Mouse (Mus musculus): ENCODE results near the gene Lrrc74a. TPM values are rescaled to one million over a fixed set of nuclear protein-coding genes. Genes with fewer than 3 reads are reported as not detected.

Gene Lrrc74a
- polyA plus RNA-seq, 1 experiment = not detected

GRCm38 (mm10) chr12:86781654-86782202 is 47.6 kb downstream of the Lrrc74a start:
- H3K79me2 ChIP-seq (ENCODE audit: control insufficient read depth, insufficient read depth) = no peaks in the 10 kb centered on the region
- no peaks in the 10 kb centered on the region for H3K27me3 ChIP-seq (ENCODE audit: control insufficient read depth, insufficient read depth, insufficient read length)
- no peak overlapping the region for H3K4me2 ChIP-seq (ENCODE audit: low read depth)
- no peaks in the 10 kb centered on the region for H3K36me3 ChIP-seq (ENCODE audit: control insufficient read depth, insufficient read depth)
- no peak overlapping the region for H3K4me3 ChIP-seq
- H3ac ChIP-seq (ENCODE audit: control insufficient read depth, insufficient read length) = no peak overlapping the region
- no peak for TF ChIP-seq MAX (IDR thresholded peaks at IDR 0.05; ENCODE audit: low read depth)
- no peak for TF ChIP-seq MYOG (IDR thresholded peaks at IDR 0.05; ENCODE audit: control insufficient read depth in 1 of 3, insufficient read depth in 1 of 3, insufficient read length in 2 of 3, low read depth in 2 of 3)
- no peak for TF ChIP-seq SRF (IDR thresholded peaks at IDR 0.05; ENCODE audit: control insufficient read depth, insufficient read length, low read depth)
- TF ChIP-seq USF1 (IDR thresholded peaks at IDR 0.05; ENCODE audit: low read depth) = peak; percentile 49

- H3K4me2 ChIP-seq (ENCODE audit: low read depth) = peak overlapping the region; percentile 59
- H3ac ChIP-seq (ENCODE audit: control insufficient read depth, insufficient read length) = no peak overlapping the region
- TF ChIP-seq TCF12 (IDR thresholded peaks at IDR 0.05; ENCODE audit: insufficient read depth, poor library complexity, severe bottlenecking) (no peak), SRF (IDR thresholded peaks at IDR 0.05; ENCODE audit: control insufficient read depth, insufficient read length, low read depth) (no peak), MYOD1 (IDR thresholded peaks at IDR 0.05; ENCODE audit: control insufficient read depth in 1 of 3, insufficient read length in 2 of 3, low read depth in 2 of 3) (no peak), MAX (IDR thresholded peaks at IDR 0.05; ENCODE audit: low read depth) (no peak), REST (IDR thresholded peaks at IDR 0.05; ENCODE audit: insufficient read depth, insufficient read length) (no peak), TCF3 (IDR thresholded peaks at IDR 0.05; ENCODE audit: insufficient read length, low read depth) (no peak), MYOG (IDR thresholded peaks at IDR 0.05; ENCODE audit: control insufficient read depth in 1 of 3, insufficient read depth in 1 of 3, insufficient read length in 2 of 3, low read depth in 2 of 3) (no peak), POLR2A (IDR thresholded peaks at IDR 0.05; ENCODE audit: insufficient read length, low read depth) (no peak), CEBPB (IDR thresholded peaks at IDR 0.05; ENCODE audit: insufficient read depth, poor library complexity, severe bottlenecking) (no peak), E2F4 (IDR thresholded peaks at IDR 0.05; ENCODE audit: insufficient read depth) (no peak), USF1 (IDR thresholded peaks at IDR 0.05; ENCODE audit: low read depth) (no peak), POLR2AphosphoS2 (IDR thresholded peaks at IDR 0.05; ENCODE audit: insufficient read length, low read depth) (no peak)
- H3K27me3 ChIP-seq (ENCODE audit: control insufficient read depth, insufficient read depth, insufficient read length) = no peaks in the 10 kb centered on the region
- H3K79me2 ChIP-seq (ENCODE audit: control insufficient read depth, insufficient read depth) = no peaks in the 10 kb centered on the region
- H3K36me3 ChIP-seq (ENCODE audit: control insufficient read depth, insufficient read depth) = no peaks in the 10 kb centered on the region
- no peak overlapping the region for H3K4me3 ChIP-seq
Measured at GRCm38 (mm10) chr12:86786149-86787019, 52.2 kb downstream of the Lrrc74a start.

- Histone ChIP-seq H3K27me3 (ENCODE audit: control insufficient read depth, insufficient read depth, insufficient read length) (no peaks in the 10 kb centered on the region), H3ac (ENCODE audit: control insufficient read depth, insufficient read length) (no peak overlapping the region), H3K79me2 (ENCODE audit: control insufficient read depth, insufficient read depth) (no peaks in the 10 kb centered on the region), H3K4me2 (ENCODE audit: low read depth) (peak overlapping the region; percentile 59), H3K36me3 (ENCODE audit: control insufficient read depth, insufficient read depth) (no peaks in the 10 kb centered on the region), H3K4me3 (no peak overlapping the region)
- TF ChIP-seq MYOD1 (IDR thresholded peaks at IDR 0.05; ENCODE audit: control insufficient read depth in 1 of 3, insufficient read length in 2 of 3, low read depth in 2 of 3) (peak in 2 of 3 experiments; percentile 17 to 49), USF1 (IDR thresholded peaks at IDR 0.05; ENCODE audit: low read depth) (no peak), POLR2AphosphoS2 (IDR thresholded peaks at IDR 0.05; ENCODE audit: insufficient read length, low read depth) (no peak)
Measured at GRCm38 (mm10) chr12:86787020-86787553, 52.9 kb downstream of the Lrrc74a start.

GRCm38 (mm10) chr12:86790100-86790848 is 56.1 kb downstream of the Lrrc74a start:
- H3ac ChIP-seq (ENCODE audit: control insufficient read depth, insufficient read length) = no peak overlapping the region
- H3K79me2 ChIP-seq (ENCODE audit: control insufficient read depth, insufficient read depth) = no peaks in the 10 kb centered on the region
- no peaks in the 10 kb centered on the region for H3K27me3 ChIP-seq (ENCODE audit: control insufficient read depth, insufficient read depth, insufficient read length)
- peak overlapping the region; percentile 76 for H3K4me2 ChIP-seq (ENCODE audit: low read depth)
- H3K36me3 ChIP-seq (ENCODE audit: control insufficient read depth, insufficient read depth) = no peaks in the 10 kb centered on the region
- no peak overlapping the region for H3K4me3 ChIP-seq
- TF ChIP-seq USF1 (IDR thresholded peaks at IDR 0.05; ENCODE audit: low read depth) (no peak), POLR2A (IDR thresholded peaks at IDR 0.05; ENCODE audit: insufficient read length, low read depth) (peak; percentile 10)

- peak overlapping the region; percentile 76 for H3K4me2 ChIP-seq (ENCODE audit: low read depth)
Measured at GRCm38 (mm10) chr12:86790849-86791127, 56.6 kb downstream of the Lrrc74a start.

More at GRCm38 (mm10) chr12:86790849-86791127, 56.6 kb downstream of the Lrrc74a start:
- no peaks in the 10 kb centered on the region for H3K79me2 ChIP-seq (ENCODE audit: control insufficient read depth, insufficient read depth)
- no peak overlapping the region for H3ac ChIP-seq (ENCODE audit: control insufficient read depth, insufficient read length)
- H3K4me3 ChIP-seq = no peak overlapping the region
- no peaks in the 10 kb centered on the region for H3K27me3 ChIP-seq (ENCODE audit: control insufficient read depth, insufficient read depth, insufficient read length)
- TF ChIP-seq REST (IDR thresholded peaks at IDR 0.05; ENCODE audit: insufficient read depth, insufficient read length) (no peak), MYOG (IDR thresholded peaks at IDR 0.05; ENCODE audit: control insufficient read depth in 1 of 3, insufficient read depth in 1 of 3, insufficient read length in 2 of 3, low read depth in 2 of 3) (no peak), MAX (IDR thresholded peaks at IDR 0.05; ENCODE audit: low read depth) (no peak), SRF (IDR thresholded peaks at IDR 0.05; ENCODE audit: control insufficient read depth, insufficient read length, low read depth) (no peak), TCF3 (IDR thresholded peaks at IDR 0.05; ENCODE audit: insufficient read length, low read depth) (no peak), POLR2A (IDR thresholded peaks at IDR 0.05; ENCODE audit: insufficient read length, low read depth) (no peak), E2F4 (IDR thresholded peaks at IDR 0.05; ENCODE audit: insufficient read depth) (no peak), TCF12 (IDR thresholded peaks at IDR 0.05; ENCODE audit: insufficient read depth, poor library complexity, severe bottlenecking) (no peak)
- no peaks in the 10 kb centered on the region for H3K36me3 ChIP-seq (ENCODE audit: control insufficient read depth, insufficient read depth)

All from myocyte (in vitro differentiated cells).